Mouse (Mus musculus): ENCODE measurements around the gene Fndc1.

- TF ChIP-seq CTCF (IDR thresholded peaks at IDR 0.05; ENCODE audit: borderline replicate concordance, insufficient read depth, low read length), result no peak
- TF ChIP-seq POLR2A (IDR thresholded peaks at IDR 0.05; ENCODE audit: low read depth, low read length), result no peak
Observed at GRCm38 (mm10) chr17:7850246-7850645, 23.1 kb upstream of the Fndc1 start.

Data from embryonic fibroblast, embryonic 13.5 days (primary cell).